Mouse (Mus musculus) lung, embryonic 16.5 days (tissue): ENCODE measurements at regions not wholly inside any gene's neighbourhood (a gene's known extent, or its start where the extent isn't known, plus 50 kb on each side); places are given as distances from the start of the nearest gene placed in this dataset.
"Not testable (repeated sequence)": the region's sequence is repeated elsewhere in the genome, so short reads cannot be mapped to it uniquely, and the experiment has no call there.

Experiments
- ATAC-seq: fragments of 200-750 bp; cut with Nextera tagmentation; 2 replicates; pipeline ENCODE4 v1.8.0; 2017; ENCODE audit warnings: low read depth, mild to moderate bottlenecking, moderate library complexity
- H3K27ac ChIP-seq: fragments of 300-500 bp; sonication (generic); 2 replicates; pipeline ENCODE4 v1.5.1; 2014; ENCODE audit warnings: mild to moderate bottlenecking, control low read depth, low read length
- H3K27me3 ChIP-seq: fragments of 300-500 bp; sonication (generic); 2 replicates; pipeline ENCODE4 v1.6.1; 2014; ENCODE audit warnings: low read depth, low read length, mixed read lengths; ENCODE audit not compliant: control insufficient read depth, insufficient read depth
- H3K36me3 ChIP-seq: fragments of 300-500 bp; sonication (generic); 2 replicates; pipeline ENCODE4 v1.6.1; 2014; ENCODE audit warnings: low read length; ENCODE audit not compliant: control insufficient read depth, insufficient read depth
- H3K4me1 ChIP-seq: fragments of 300-500 bp; sonication (generic); replicated peaks from 2 replicates; pipeline ENCODE4 v1.6.1; 2014; ENCODE audit warnings: low read length, mixed read lengths; ENCODE audit not compliant: control insufficient read depth, insufficient read depth
- H3K4me2 ChIP-seq: fragments of 300-500 bp; sonication (generic); 2 replicates; pipeline ENCODE4 v1.6.1; 2014; ENCODE audit warnings: low read depth, low read length, control low read depth
- H3K4me3 ChIP-seq: fragments of 300-500 bp; sonication (generic); 2 replicates; pipeline ENCODE4 v1.5.1; 2014; ENCODE audit warnings: mild to moderate bottlenecking, low read length, control low read depth
- H3K9ac ChIP-seq: fragments of 300-500 bp; sonication (generic); 2 replicates; pipeline ENCODE4 v1.6.1; 2014; ENCODE audit warnings: low read length, control low read depth
- H3K9me3 ChIP-seq: fragments of 300-500 bp; sonication (generic); 2 replicates; pipeline ENCODE4 v1.6.1; 2016; ENCODE audit warnings: low read length; ENCODE audit not compliant: control insufficient read depth
- WGBS: fragments of 180-500 bp; shearing (Covaris S2); extraction: QIAGEN DNeasy Blood & Tissue Kit; methylation state at CpG from one replicate; pipeline ENCODE4 v1.1.7; 2014; 5-methylcytosine and 5-hydroxymethylcytosine counted together

- Histone ChIP-seq H3K4me2 (peak overlapping the region; percentile 32; the same call in 1 of the 2 replicates), H3K4me3 (peak overlapping the region; percentile 23; the same call in 1 of the 2 replicates)
- not testable (repeated sequence) for H3K4me1 ChIP-seq, H3K9ac ChIP-seq, H3K27ac ChIP-seq, H3K9me3 ChIP-seq, H3K27me3 ChIP-seq, H3K36me3 ChIP-seq
- ATAC-seq, result peak; percentile 79
- WGBS, result 2% methylated on average over 43 of the region's 49 CpGs
Observed at GRCm38 (mm10) chr4:145774241-145774761, 94.3 kb upstream of the Zfp986 start.

GRCm38 (mm10) chr4:145774884-145775283 is 93.7 kb upstream of the Zfp986 start:
- not testable (repeated sequence) for H3K27me3 ChIP-seq, H3K27ac ChIP-seq, H3K4me3 ChIP-seq, H3K4me1 ChIP-seq, H3K36me3 ChIP-seq, H3K9ac ChIP-seq, ATAC-seq, H3K4me2 ChIP-seq, H3K9me3 ChIP-seq
- 0% methylated on average over 1 of the region's 6 CpGs for WGBS

GRCm38 (mm10) chr4:145776531-145776930 is 92.1 kb upstream of the Zfp986 start:
- H3K36me3 ChIP-seq, H3K9me3 ChIP-seq, H3K9ac ChIP-seq, H3K4me1 ChIP-seq, H3K27ac ChIP-seq, ATAC-seq, H3K27me3 ChIP-seq, H3K4me3 ChIP-seq, H3K4me2 ChIP-seq: not testable (repeated sequence)

GRCm38 (mm10) chr4:145781281-145781896 is 87.2 kb upstream of the Zfp986 start:
- H3K4me1 ChIP-seq, H3K36me3 ChIP-seq, H3K27ac ChIP-seq, H3K27me3 ChIP-seq, ATAC-seq, H3K4me3 ChIP-seq, H3K9ac ChIP-seq, H3K4me2 ChIP-seq, H3K9me3 ChIP-seq: not testable (repeated sequence)
- no CpG with 5 or more reads among the region's 14 CpGs for WGBS

GRCm38 (mm10) chr4:145814674-145815073 is 53.9 kb upstream of the Zfp986 start:
- H3K4me2 ChIP-seq, H3K4me1 ChIP-seq, H3K27me3 ChIP-seq, H3K36me3 ChIP-seq, H3K9ac ChIP-seq, H3K27ac ChIP-seq, ATAC-seq, H3K9me3 ChIP-seq, H3K4me3 ChIP-seq: not testable (repeated sequence)
- no CpG with 5 or more reads among the region's 4 CpGs for WGBS
